Mouse (Mus musculus) heart, adult 8-10 months (tissue): ENCODE results near the gene Pemt. TPM values are rescaled to one million over a fixed set of nuclear protein-coding genes. Genes with fewer than 3 reads are reported as not detected.

Experiments
- DNase-seq: peaks from one replicate; pipeline ENCODE4 v3.0.0; 2022; ENCODE audit warnings: low spot score
- total RNA-seq, 4 experiments: library from RNA; stranded (reverse); gene quantifications; 2 replicates each; pipeline ENCODE4 v1.2.4; 2022

Gene Pemt
- total RNA-seq, 4 experiments from 2014 or later = 1.6 to 2.6 (median 2.1) TPM

DNA sequence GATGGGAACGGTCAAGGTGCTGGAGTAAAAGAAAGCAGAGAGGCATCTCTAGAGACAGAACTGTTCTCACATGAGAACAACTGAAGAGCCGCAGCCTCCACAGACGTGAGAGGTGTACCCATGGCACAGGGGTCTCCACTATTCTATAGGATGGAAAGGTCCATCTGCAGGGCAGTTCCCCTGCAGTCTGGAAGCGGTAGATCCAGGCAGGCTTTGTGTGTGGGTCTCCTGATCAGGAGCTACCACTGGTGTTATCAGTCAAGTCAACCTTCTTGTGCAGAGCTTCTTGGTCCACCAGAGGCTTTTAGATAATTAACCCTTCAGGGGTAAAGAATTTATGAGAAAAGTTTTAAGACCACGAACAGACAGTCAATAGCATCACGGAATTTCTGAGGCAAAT, 10.2 kb upstream of the Pemt start:
- DNase-seq = no peak

DNA sequence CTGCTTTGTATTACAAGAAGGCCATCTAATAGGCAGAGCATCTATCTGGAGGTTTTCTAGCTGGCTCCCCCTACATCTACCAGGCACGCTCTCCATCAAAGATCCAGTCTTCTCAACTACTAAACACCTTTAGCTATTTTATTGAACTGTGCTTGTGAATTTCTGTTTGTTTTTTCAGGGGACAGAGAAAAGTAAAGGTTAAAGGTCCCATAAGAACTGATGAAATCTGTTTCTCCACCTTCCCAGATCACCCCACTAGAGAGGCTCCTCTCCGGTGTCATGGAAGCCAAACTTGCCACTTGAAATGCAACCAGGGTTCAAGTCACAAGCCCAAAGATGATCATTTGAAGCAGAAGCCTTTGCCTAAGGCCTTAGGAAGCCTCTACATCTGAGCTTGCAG, 2.6 kb upstream of the Pemt start:
- no peak for DNase-seq

DNA sequence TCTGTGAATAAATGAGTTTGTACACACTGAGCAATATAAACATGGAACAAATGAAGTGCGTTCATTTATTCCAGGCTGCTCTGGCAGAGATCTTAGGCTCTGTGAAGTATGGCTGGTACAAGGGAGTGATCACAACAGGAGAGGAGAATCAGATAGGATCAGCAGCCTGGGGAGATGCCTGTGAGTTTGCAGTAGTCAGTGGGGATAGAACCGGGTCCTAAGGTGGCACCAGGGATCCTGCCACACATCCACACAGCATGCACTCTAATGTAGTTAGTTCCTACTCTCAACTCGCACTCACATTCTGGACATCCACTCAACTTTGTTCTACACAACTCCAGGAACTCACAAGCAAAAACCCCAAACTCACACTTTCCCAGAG, 622 bp downstream of the Pemt start:
- no peak for DNase-seq

DNA sequence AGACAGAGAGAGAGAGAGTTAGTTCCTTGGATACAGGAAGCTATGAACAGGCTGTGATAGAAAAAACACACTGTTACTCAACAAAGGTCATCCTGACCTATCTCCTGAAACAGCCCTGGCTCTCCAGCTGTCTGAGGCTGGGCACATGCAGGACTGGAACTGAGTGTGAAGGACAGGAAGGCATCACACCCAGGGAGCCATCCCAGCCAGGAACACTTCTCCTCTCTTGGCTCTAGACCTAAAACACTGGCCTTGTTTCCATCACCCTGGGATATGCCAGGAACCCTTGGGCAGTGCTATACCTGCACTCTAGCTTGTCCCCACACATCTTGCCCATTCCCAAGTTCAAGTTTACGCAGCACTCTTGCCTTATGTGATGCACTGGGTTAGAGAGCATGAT, 1.5 kb downstream of the Pemt start:
- DNase-seq = no peak

DNA sequence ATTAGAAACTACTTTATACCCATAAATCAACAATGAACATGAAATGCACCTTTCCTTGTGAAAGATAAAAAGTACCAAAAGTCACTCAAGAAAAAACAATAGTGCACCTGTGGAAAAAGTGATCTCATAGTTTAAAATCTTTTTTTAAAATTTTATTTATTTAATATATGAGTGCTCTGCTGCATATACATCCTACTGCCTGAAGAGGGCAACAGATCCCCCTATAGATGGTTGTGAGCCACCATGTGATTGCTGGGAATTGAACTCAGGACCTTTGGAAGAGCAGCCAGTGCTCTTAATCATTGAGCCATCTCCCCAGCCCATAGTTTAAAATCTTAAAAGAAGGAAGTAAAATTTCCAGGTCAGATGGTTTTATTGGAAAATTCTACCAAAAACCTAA, 4.0 kb downstream of the Pemt start:
- DNase-seq = no peak

DNA sequence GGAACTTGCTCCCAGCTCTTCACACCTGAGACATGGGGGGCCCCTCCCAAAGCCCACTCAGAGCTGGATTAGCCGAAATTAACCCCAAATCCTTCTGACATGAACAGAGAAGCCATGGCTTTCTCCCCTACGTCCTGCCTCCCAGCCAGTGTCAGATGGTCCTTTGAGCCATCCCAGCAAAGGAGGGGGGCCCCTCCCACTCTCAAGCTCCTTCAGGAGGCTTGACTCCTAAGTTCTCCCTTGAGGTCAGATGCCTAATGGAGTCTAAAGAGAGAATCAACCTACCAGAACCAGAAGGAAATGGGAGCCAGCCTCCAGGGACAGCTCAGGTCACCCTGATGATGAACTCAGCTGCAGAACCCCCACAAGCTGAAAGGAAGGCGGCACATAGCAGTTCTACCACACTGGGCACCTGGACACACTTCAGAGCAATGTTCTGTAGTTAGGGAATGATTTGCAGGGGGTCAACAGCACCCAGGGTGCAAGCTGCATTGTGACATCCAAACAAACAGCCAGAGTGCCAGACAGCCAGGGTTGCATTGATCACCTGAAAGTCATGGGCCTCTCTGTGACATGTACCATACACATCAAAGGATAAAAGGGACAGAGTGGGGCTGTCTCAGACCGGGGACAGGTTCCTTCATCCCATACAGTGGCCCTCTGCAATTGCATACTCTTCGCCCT, 9.6 kb downstream of the Pemt start:
- no peak for DNase-seq

DNA sequence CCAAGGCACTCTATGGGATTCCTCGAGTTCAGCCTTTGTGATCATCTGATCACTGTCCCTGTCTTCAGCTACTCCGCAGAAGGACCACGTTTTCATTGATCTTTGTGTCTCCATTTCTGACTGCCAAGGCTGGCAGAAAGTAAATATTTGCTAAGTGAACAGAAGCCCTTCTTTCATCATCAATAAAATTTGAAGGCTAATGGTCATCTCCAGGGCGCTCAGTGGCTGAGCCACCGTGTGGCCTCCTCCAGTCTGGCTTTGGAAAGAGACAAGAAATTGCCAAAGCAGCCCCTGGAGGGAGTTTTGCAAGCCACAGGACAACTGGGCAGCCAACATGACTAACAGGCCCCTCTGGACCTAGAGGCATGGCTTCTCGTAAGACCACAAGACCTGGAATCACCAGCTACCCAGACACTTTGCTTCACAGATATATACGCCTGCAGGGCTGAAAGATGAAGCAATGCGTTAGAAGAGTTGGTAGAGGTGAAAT, 11.3 kb downstream of the Pemt start:
- DNase-seq = no peak

DNA sequence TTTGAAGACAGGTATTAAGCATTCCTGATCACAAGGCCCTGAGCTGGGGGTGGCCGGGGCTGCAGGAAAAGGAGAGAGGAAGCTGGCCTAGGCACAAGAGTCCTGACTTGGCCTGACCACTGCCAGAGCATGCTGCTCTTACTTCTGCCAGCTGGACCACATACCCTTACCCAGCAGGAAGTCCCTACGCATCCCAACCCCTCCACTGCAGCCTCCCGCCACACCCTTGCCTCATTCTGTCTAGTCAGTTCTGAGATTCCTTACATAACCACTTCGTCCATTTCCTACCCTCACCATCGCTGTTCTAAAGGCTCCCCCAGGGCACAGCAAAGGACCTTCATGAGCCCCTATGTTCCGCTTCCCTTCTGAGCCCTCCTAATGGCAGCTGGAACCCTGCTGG, 12.0 kb downstream of the Pemt start:
- DNase-seq = no peak

DNA sequence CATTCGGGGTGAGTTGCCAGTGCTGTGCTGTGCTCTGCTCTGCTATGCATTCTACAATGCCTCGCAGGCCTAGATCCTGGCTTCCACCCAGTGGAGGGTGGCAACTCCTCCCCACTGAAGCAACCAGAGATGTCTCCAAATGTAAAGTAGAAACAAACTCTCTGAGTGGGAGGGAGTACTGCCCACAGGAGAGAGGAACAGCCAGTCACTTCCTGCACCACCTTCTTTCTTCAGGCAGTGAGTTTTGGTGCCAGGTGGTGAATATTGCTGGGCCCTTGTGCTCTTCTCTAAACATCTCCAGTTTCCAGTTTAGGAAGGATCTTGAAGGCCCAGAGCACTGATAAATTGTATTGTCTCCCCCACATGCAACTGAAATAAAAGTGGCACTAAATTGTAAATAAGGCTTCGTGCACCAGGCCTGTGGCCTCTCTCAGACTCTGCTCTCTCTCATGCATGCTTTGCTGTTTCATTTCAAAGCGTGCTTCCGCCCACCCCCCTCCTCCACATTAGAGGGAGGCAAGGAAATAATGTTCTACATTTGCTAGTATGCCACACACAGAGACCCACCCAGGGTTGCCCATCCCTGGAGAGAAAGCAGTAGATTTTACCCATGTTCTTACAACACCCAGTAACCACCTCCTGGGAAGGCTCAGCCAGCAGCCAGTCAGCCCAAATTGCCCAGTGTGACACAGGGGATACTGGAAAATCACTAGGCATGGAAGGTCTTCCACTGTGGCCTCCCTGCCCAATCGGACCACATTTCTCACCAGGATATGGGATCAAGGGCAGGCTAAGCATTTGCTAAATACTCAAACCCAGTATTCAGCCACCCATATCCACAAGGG, 13.5 kb downstream of the Pemt start:
- no peak for DNase-seq

DNA sequence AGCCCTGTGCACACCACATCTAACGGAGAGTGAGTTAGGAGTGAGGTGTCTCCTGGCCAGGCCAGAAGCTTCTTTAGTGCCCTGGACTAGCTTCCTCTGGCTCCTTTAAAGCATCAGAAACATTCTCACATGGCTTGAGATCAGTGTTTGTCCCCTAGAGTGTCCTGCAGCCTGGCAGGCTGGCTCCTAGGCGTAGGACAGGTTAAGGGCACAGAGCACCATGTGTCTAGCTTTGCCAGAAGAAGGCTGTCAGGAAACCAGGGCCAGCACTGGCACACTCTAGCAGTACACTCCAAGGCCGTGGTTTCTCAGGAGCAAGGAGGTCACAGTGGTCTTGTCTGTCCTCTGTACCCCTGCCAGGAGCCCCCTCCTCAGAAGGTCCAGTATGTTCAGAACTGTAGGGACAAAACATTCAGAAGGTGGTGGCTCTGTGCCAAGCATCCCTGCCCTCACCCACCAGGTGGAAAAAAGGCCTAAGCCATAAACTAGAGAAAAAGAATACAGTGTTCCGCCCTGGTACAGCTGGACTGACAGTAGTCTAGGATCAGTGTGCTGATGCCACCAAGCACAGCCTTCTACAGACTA, 15.4 kb downstream of the Pemt start:
- no peak for DNase-seq

DNA sequence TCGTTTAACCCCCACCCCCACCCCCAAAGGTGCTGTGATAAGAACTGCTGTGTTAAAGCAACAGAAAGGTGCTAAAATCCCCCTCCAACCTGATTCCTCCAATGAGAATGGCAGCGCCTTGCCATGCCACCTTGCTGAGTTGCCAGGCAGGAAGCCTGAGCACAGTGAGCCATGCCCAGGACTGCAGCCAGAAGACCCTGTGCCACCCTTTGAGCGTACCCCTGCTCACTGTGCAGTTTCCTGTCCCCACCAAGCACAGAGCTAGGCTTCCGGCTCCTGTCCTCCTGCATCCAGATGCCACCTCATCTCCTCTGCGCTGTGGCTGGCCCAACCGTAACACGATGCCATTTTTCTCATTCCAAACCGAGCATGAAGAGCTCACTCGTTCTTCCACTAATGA, 16.3 kb downstream of the Pemt start:
- DNase-seq = no peak

DNA sequence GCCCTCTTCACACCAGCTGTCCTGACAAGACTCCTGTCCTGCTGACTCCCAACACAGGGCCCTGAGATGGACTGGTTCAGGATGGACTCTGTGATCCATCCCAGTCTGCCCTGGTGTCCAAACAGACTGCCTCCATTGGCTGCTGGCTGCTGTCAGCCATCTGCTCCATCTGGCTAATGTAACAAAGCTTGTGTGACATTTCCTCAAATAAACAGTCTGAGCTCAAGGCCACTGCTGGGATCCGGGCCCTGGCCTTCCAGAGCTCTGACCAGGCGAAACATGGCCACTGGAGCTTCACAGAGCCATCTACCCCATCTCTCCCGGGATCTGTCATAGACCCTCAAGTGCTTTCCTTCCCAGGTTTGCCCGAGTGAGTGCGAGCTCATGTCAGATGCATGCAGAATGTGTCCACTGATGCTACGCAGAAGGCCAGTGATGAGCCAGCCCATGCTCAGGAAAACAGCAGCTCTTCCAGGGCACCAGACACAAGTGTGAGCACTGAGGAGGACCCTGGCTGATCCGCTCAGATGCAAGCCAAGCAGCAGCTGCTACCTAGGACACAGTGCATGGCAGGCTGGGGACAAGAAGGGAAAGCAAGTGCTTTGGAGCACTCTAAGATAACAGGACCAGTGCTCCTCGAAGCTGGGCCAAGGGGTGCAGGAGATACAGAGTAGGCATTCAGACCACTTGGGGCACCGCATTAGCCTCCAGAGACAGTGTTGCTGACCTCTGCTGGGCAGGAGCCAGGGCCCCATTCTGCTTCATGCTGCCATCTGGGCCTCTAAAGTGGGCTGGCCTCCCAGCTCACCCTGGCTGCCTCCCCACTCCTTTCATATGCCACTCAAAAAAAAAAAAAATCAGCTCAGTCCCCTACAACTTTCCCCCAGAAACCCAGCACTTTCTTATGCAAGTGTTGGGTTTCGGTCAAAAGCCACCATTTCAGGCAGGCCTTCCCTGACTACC, 18.1 kb downstream of the Pemt start:
- DNase-seq = no peak

DNA sequence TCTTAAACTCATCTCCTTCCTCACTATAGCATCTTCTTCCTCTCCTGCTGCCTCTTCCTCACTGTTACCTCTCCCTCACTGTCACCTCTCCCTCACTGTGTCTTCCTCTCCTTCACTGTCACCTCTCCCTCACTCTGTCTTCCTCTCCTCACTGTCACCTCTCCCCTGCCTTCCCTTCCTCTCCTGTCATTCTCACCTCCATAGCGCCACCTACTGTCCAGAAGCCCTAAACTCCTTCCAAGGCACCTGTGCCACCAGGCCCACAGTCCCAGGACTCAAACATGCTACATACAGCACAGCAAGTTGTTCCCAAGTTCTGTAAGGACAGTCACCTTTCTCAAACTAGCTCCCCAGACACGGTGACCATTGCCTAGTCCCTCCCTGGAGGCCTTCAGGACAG, 19.0 kb downstream of the Pemt start:
- peak; percentile 68 for DNase-seq

DNA sequence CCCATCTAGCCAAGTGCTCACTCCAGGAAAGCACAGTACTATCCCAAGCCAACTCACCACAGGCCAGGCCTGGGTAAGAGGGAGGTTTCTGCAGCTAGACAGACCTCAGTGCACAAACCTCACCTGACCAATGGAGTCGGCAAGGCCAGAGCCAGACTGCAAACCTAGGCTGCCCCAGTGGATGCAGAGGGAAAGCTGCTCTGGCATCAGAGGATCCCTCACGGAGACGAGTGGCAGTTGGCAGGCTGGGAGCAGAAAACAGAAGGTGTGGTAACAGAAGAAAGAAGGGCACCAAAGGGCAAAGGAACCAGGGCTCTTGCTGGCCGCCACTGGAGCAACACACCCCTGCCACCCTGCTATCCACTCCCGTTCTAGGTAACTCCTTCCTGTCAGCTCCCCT, 20.1 kb downstream of the Pemt start:
- DNase-seq = no peak

DNA sequence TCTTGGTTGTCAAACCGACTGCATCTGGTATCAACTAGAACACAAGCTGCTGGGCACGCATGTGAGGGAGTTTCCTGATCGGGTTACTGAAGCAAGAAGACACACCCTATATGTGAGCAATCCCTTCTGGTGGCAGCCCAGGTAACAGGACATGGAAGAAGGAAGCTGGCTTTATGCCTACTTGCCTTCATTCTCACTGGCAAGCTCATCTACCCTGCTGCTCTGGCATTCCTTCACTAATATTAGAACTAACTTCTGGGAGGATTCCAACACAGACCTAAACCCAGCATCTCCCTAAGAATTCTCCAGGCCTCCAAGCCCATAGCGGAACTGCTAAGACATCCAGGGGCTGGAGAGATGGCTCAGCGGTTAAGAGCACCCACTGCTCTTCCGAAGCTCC, 25.1 kb downstream of the Pemt start:
- DNase-seq = no peak

DNA sequence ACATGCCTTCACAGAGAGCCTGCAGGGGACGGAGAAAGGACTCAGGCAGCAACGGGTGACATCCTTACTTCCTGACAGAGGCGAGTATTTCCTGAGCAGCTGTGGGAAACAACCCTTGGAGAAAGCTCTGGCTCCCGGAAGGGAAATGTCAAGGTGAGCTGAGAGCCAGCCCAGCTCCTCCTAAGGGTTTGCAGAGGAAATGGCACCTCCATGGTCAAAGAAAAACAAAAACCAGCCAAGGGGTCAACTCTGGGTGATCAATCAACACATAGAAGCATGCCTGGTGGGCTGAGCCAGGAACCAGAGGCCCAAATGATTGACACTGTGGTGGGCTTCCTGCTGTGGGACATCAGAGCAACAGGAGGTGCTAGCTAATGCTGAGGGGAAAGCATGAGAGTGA, 29.6 kb downstream of the Pemt start:
- no peak for DNase-seq

DNA sequence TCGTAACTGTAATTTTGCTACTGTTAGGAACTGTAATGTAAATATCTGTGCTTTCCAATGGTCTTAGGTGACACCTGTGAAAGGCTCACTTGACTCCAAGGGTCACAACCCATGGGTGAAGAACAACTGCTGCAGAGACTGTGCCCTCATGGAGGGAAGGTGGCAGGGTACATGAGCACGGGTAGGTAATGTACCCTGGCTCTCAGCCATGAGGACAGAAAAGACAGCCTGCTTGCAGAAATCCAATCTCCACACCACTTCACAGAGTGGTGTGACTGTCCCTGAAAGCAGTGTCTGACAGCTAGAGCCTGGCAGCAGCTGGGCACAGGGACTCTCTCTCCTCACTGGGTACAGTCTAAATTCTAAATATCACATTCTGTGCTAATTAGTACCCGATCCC, 34.8 kb downstream of the Pemt start:
- no peak for DNase-seq

DNA sequence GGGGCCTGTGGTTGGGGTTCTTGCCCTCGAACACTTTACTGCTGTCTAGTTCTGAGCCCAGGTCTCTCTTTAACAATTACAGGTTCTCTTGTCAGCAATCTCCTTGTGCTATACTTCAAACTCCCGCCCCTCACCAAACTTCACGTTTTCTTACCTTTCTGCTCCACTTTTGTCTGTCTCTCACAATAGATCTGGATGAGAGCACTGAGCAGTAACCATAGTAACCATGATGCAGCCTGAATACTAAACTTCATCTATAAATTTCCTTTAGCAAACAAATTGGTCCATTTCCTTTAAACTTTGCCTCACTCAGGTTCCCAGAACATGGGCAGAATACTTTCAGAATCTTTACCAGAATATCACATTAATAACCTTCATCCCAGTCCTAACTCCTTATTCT, 36.8 kb downstream of the Pemt start:
- no peak for DNase-seq

DNA sequence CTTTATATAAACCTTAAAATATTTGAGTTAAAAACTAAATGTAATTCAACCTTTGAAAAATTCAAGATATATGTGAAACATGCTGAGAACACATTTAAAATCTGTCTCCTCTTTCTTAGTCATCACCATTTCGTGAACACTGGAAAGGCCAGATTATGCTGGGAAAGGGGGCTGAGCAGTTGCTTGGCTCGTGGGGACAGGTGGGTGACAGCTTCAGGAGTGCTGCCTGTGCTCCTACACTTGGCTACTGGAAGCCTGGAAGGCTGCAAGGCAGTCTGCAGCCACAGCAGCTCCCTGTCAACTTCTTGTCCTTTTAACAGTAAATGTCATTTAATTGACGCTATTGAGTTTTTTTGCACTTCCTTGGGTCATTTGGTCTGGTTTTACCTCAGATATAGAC, 40.4 kb downstream of the Pemt start:
- no peak for DNase-seq

DNA sequence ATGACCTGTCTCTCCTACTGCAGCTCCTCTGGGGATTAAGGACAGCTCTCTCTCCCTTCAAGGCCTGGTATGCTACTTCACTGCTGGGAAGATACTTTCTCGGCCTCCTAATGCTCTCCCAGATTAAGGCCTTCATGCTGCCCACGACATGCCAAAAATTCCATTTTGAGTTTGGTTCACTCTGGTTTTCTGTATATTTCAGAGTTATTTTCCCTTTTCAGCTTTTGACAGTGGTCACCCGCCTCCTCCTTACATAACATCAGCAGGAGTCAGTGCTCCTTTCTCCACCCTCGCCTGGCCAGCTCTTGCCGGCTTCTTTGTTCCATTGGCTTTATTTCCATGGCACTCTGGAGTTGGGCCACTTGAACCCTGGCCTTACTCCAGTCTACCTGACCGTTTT, 41.6 kb downstream of the Pemt start:
- DNase-seq = no peak

DNA sequence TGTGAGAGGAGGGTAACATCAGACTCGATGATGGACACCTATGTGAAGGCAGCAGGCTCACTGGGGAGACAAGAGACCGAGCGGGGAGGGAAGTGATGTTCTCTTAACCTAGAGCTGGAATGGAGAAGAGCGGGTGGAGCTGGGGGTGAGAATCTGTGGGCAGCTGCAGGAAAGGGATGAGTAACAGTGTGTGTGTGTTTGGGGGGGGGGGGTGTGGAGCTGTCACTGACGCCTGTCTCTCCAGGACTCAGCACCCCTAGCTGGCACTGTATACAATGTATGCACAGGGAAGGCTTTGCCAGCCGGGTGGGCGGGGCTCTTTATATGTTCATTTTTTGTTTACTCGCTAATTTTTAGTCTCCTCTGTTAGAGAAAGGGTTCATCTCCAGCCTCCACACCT, 42.5 kb downstream of the Pemt start:
- no peak for DNase-seq
